Mouse (Mus musculus): Measurements from ENCODE around the gene Chst15. TPM values are rescaled to one million over a fixed set of nuclear protein-coding genes. Genes with fewer than 3 reads are reported as not detected.
A peak's percentile ranks its signal among the peaks of the same experiment; 100 is the strongest.

The Chst15 gene
- polyA plus RNA-seq, 1 experiment from 2014 or later, result 24.4 TPM

DNA sequence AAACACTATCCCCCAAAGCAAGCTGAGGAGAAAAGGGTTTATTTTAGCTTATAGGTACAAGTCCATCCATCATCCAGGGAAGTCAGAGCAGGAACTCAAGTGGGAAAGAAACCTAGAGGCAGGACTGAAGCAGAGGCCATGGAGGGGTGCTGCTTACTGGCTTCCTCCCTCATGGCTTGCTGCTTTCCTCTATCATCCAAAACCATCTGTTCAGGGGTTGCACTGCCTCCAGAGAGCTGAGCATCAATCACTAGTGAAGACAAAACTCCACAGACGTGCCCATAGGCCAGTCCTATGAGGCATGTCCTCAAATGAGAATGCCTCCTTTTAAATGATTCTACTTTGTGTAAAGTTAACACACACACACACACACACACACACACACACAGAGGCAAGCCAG lies 13.2 kb upstream of the Chst15 start:
- no peak overlapping the region for H3K4me2 ChIP-seq
- WGBS, result 42% methylated on average over 1 of the region's 1 CpGs
- no peaks in the 10 kb centered on the region for H3K27me3 ChIP-seq
- no peaks in the 10 kb centered on the region for H3K9me3 ChIP-seq
- no peak overlapping the region for H3K27ac ChIP-seq
- no peak for ATAC-seq (ENCODE audit: low FRiP score)
- H3K4me1 ChIP-seq (replicated peaks), result peaks cover 25% of the 10 kb centered on the region
- no peak overlapping the region for H3K4me3 ChIP-seq
- H3K9ac ChIP-seq, result no peak overlapping the region
- no peaks in the 10 kb centered on the region for H3K36me3 ChIP-seq

DNA sequence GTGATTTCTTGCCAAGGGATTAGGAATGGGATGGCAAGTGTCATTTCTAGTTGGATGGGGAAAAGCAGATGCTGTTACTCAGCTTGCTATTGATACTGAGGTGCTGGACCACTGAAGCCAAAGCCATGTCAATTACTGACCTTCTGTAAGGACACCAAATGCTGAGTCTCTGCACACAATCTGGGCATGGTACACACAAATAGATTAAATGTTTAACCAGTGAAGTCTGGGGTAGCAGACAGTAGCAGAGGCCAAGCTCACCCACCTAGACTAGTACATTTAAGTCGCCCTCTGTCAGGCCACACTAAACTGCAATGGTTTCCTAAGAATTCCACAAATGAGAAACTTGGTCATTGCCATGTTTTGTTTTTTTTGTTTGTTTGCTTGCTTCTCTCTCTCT lies 11.6 kb upstream of the Chst15 start:
- H3K9ac ChIP-seq, result no peak overlapping the region
- no peak overlapping the region for H3K27ac ChIP-seq
- H3K27me3 ChIP-seq, result no peaks in the 10 kb centered on the region
- no peaks in the 10 kb centered on the region for H3K9me3 ChIP-seq
- ATAC-seq (ENCODE audit: low FRiP score), result no peak
- no peak overlapping the region for H3K4me2 ChIP-seq
- peaks cover 25% of the 10 kb centered on the region for H3K4me1 ChIP-seq (replicated peaks)
- 95% methylated on average over 1 of the region's 1 CpGs for WGBS
- no peaks in the 10 kb centered on the region for H3K36me3 ChIP-seq
- no peak overlapping the region for H3K4me3 ChIP-seq

DNA sequence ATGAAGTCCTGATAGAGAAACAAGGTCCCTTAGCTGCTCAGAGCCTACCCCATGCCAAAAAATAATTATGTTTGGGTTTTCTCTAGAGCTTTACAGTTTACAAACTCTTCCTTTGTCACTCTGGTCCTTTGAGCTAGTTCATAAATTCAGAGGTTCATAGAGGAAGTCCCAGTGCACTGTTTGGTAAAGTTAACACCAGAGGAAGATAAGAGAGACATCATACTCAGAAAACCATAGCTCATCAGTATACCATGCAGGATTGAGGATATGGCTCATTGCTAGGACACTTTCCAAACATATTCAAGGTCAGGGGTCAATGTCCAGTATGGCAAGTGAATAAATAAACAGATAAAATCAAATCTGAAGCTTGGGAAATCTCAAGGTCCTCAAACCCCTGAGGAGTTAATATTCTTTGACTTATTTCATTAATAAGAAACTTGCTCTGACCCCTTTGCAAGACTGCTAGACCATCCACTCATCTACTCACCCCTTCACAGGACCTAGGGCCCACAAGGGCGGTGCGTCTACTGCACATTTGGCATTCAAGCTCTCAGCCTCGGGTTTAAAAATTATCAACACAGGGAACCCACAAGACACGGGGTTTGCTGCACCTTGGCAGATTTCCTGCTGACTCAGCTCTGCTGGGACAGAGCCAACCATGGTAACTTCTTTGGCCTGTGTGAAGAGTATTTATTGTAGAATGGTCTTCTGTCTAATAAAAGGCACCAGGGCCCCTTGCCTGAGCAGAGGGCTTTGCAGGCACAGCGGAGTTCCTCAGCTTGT lies 8.7 kb upstream of the Chst15 start:
- no peak overlapping the region for H3K9ac ChIP-seq
- no peaks in the 10 kb centered on the region for H3K9me3 ChIP-seq
- no peak for ATAC-seq (ENCODE audit: low FRiP score)
- H3K4me2 ChIP-seq, result no peak overlapping the region
- WGBS, result 67% methylated on average over 5 of the region's 5 CpGs
- H3K27me3 ChIP-seq, result no peaks in the 10 kb centered on the region
- H3K4me3 ChIP-seq, result no peak overlapping the region
- H3K36me3 ChIP-seq, result no peaks in the 10 kb centered on the region
- peaks cover 6% of the 10 kb centered on the region for H3K4me1 ChIP-seq (replicated peaks)
- H3K27ac ChIP-seq, result no peak overlapping the region

DNA sequence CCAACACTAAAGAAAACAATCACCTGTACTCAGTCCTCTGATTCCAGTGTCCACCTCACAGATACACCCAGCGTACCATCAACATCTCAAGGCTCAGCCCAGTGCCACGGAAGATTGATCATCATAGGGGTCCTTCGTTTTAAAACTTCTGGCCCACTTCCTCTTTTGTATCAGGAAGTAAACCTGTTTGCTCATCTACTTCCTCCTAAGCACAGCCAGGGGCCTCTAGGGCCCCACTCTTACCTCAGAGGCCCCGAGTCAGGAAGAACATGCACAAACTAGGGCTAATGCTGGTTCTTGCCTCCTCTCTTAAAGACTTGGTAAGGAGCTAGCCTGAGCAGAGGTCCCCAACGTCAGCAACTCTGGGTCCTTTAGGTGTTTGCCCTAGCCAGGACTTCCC lies 6.4 kb upstream of the Chst15 start:
- Histone ChIP-seq H3K4me1 (replicated peaks) (peaks cover 6% of the 10 kb centered on the region), H3K36me3 (no peaks in the 10 kb centered on the region), H3K4me3 (no peak overlapping the region), H3K27ac (no peak overlapping the region), H3K9ac (no peak overlapping the region), H3K27me3 (no peaks in the 10 kb centered on the region), H3K9me3 (no peaks in the 10 kb centered on the region), H3K4me2 (no peak overlapping the region)
- 85% methylated on average over 5 of the region's 5 CpGs for WGBS
- ATAC-seq (ENCODE audit: low FRiP score), result no peak

DNA sequence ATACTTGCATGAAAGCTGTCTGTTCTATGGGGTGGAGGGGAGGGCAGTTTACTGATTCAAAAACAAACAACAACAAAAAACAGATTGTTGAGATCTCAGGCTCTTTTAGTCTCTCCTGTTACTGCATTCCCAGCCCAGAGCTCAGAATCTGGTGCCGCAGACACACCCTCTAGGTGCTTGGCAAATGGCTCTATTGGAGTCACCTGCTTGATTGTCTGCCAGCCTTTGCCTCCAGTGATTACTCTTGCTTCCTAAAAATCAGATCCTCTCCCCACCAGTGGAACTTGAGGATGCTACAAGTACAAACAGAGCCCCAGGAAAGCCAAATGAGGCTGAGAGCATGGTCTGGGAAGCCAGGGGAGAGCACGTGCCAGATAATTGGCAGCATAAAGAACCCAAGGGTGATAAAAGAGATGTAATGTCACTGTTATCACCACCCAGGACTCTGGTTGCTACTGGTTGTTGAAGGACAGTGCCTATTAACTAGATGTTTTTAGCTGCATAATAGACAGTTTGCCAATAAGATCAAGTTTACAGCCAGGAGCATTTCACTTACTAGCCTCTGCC lies 4.4 kb upstream of the Chst15 start:
- H3K9me3 ChIP-seq, result no peaks in the 10 kb centered on the region
- 66% methylated on average over 2 of the region's 2 CpGs for WGBS
- peaks cover 20% of the 10 kb centered on the region for H3K4me1 ChIP-seq (replicated peaks)
- H3K4me2 ChIP-seq, result no peak overlapping the region
- no peaks in the 10 kb centered on the region for H3K27me3 ChIP-seq
- no peak for ATAC-seq (ENCODE audit: low FRiP score)
- H3K36me3 ChIP-seq, result no peaks in the 10 kb centered on the region
- H3K9ac ChIP-seq, result no peak overlapping the region
- H3K27ac ChIP-seq, result no peak overlapping the region
- no peak overlapping the region for H3K4me3 ChIP-seq

DNA sequence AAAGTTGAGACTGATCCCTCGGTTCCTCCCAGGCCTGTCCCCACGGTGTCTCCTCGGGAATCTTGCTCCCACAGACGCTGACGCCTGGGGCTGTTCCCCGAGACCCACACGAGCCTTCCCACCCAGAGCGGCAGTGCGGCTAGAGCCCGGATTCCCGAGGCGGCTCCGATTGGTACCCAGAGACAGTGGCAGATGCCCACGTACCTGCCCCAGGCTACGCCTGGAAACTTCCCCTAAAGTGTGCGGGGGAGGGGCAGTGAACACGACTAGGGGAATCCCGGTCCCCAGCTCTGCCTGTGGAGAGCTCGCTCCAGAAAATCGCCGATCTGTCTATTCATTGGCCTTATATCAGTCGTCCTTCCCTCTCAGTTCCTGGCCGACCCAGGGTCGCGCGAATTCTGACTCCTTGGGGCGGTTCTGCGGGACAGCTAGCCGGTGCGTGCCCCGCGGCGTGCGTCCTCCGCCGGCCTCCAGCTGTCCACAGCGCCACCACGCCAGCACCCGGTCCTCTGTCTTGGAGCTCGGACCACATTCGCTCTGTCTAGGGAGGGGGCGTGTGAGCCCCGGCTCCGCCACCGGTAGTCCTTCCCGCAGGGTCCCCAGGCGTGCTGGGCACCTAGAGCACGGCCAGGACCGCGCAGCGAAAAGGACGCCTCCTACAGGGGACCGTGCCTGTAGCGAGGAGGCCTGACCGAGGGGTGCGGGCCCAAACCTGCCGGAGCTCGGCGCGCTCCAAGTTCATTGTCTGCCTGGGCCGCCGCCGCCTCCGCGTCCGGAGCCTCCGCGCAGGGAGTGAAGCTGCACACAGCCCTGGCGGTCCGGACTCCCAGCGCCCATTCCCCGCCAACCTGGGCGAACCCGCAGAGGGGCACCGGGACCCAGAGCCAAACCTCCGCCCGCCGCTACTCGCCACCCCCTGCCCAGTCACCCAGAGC lies 660 bp downstream of the Chst15 start:
- Histone ChIP-seq H3K36me3 (no peaks in the 10 kb centered on the region), H3K9me3 (no peaks in the 10 kb centered on the region)
- under 1% methylated on average over 79 of the region's 79 CpGs for WGBS

DNA sequence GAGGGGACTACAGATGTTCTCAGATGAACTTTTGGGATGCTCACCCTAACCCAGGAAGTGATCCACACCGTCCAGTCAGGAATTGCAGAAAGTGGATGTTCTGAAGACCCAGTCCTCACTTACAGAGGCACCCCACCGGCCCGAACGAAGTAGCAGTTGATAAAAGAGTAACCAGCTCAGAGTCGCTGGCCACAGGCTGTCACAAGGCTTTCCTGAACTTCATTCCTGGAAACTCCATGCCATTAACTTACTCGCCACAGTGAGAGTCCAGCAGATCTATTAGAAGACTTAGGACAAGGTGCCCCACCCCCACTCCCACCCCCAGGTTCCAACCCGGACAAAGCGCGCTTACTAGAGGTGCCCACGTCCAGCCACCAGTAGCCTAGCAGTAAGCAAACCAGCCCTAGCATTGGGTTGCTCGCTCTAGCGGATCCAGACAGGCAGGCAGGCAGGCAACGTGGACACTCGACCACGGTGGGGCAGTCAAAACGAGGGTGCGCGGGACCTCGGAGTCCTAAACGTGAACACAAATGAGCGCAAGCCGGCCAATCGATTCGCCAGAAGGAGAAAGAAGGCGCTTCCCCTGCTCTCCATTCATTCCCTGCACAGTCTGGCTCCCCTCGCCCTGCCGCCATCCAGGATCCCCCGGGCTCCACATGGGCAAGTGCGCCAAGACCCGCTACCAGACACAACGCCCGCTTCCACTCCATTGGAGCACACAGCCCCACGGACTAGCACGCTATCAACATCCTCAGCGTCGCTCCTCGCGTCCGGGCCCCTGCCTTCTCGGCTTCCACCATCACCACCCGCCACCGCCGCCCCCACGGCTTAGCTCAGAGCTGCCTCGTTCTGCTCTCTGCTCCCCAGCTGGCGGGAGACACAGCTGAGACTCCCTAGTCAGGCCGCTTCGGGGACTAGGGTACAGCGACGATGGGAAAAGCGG lies 1.6 kb downstream of the Chst15 start:
- peaks cover 55% of the 10 kb centered on the region for H3K4me1 ChIP-seq (replicated peaks)
- H3K27ac ChIP-seq, result peak overlapping the region; percentile 93
- H3K9me3 ChIP-seq, result no peaks in the 10 kb centered on the region
- ATAC-seq (ENCODE audit: low FRiP score), result peak; percentile 81
- H3K4me3 ChIP-seq, result peak overlapping the region; percentile 85
- WGBS, result under 1% methylated on average over 46 of the region's 51 CpGs
- H3K4me2 ChIP-seq, result peak overlapping the region; percentile 90
- no peaks in the 10 kb centered on the region for H3K36me3 ChIP-seq
- no peaks in the 10 kb centered on the region for H3K27me3 ChIP-seq
- peak overlapping the region; percentile 93 for H3K9ac ChIP-seq

More for the DNA sequence above, 660 bp downstream of the Chst15 start:
- Histone ChIP-seq H3K27me3 (no peaks in the 10 kb centered on the region), H3K4me2 (peak overlapping the region; percentile 90), H3K4me3 (peak overlapping the region; percentile 85), H3K9ac (peak overlapping the region; percentile 93), H3K27ac (peak overlapping the region; percentile 93), H3K4me1 (replicated peaks) (peaks cover 49% of the 10 kb centered on the region)
- ATAC-seq (ENCODE audit: low FRiP score), result peak; percentile 81

DNA sequence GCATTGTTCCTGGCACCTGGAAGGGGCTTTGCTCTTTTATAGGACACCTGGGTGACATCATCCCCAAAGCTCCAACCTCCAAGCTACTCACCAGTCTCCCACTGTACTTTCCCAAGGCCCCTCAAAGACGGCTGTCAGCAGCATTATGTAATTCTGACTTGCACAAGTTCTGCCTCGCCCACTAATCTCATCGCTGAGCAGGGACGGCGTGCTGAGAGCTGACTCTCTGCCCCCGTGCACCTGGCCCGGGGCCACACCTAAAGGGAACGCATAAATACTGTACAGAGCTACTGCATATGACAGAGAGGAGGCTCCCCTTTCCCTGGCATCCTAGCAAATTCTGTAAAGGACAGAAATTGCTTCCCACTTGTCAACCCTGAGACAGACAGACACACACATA lies 4.6 kb downstream of the Chst15 start:
- no peak for ATAC-seq (ENCODE audit: low FRiP score)
- Histone ChIP-seq H3K4me2 (no peak overlapping the region), H3K4me3 (no peak overlapping the region), H3K9ac (no peak overlapping the region), H3K27me3 (no peaks in the 10 kb centered on the region), H3K27ac (no peak overlapping the region), H3K4me1 (replicated peaks) (peaks cover 50% of the 10 kb centered on the region), H3K36me3 (no peaks in the 10 kb centered on the region), H3K9me3 (no peaks in the 10 kb centered on the region)
- 77% methylated on average over 8 of the region's 8 CpGs for WGBS

DNA sequence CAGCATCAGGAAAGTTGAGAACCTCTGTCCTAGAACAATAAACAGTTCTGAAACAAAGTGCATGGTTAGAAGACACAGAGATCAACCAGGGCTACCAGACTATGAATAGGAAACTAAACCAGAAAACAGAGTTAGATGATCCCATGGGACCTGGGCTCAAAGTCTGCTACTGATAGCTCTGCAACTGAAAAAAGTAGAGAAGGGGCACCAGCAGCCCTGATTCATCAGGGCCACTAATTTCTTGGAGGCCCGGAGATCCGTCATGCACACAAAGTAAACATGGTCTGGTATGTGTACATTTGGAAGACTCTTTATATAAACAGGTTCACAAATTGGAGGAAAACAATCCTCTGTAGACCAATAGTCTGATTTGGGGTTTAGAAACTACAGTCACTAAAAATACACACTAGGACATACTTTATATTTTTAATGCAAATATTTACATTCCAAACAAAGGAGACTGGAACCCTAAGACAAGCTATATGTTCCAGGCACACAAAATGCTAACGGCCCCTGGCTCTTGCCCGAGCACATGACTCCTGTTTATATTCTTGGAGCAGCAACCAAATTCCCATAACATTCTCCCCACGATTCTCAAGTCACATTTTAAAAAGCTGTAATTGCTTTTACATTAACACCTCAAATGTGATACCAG lies 8.4 kb downstream of the Chst15 start:
- Histone ChIP-seq H3K27ac (no peak overlapping the region), H3K36me3 (0 out of 2 replicates have a peak, but pooled peaks cover 2% of the 10 kb centered on the region), H3K27me3 (no peaks in the 10 kb centered on the region), H3K4me3 (no peak overlapping the region), H3K4me1 (replicated peaks) (peaks cover 42% of the 10 kb centered on the region), H3K4me2 (no peak overlapping the region), H3K9me3 (no peaks in the 10 kb centered on the region), H3K9ac (no peak overlapping the region)
- WGBS, result 79% methylated on average over 5 of the region's 5 CpGs
- no peak for ATAC-seq (ENCODE audit: low FRiP score)

DNA sequence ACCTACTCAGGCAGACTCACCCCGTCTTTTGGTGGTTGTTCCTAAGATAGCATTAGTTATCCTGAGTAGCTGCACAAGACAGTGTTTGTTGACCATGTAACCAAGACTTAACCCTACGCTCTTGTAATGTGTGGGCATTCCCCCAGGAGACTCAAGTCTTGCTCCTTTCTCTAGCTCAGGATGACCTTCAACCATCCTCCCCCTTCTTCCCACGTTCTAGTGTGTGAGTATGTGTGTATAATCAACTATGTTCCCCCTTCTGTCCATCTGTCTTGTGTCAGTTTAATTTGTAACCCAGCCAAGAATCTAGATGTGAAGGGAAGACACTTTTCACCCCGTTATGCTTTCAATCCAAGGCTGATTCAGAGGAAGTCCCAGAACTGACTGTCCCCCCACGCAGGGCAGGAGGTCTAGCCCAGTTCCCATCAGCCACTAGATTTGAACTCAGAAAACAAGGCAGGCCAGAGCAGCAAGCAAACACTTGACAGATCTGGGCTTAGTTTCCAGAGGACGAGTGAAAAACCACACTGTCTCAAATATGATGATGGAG lies 9.2 kb downstream of the Chst15 start:
- Histone ChIP-seq H3K4me1 (replicated peaks) (peaks cover 41% of the 10 kb centered on the region), H3K4me3 (no peak overlapping the region), H3K27me3 (no peaks in the 10 kb centered on the region), H3K9me3 (no peaks in the 10 kb centered on the region), H3K27ac (no peak overlapping the region), H3K4me2 (no peak overlapping the region), H3K9ac (no peak overlapping the region), H3K36me3 (0 out of 2 replicates have a peak, but pooled peaks cover 2% of the 10 kb centered on the region)
- ATAC-seq (ENCODE audit: low FRiP score), result no peak
- 74% methylated on average over 6 of the region's 6 CpGs for WGBS
